Mouse (Mus musculus): ENCODE measurements around the gene Fgfr2. TPM values are rescaled to one million over a fixed set of nuclear protein-coding genes. Genes with fewer than 3 reads are reported as not detected.
"Not testable (repeated sequence)": the region's sequence is repeated elsewhere in the genome, so short reads cannot be mapped to it uniquely, and the experiment has no call there.

Fgfr2 gene
- polyA plus RNA-seq, 1 experiment from 2014 or later: 106 TPM

DNA sequence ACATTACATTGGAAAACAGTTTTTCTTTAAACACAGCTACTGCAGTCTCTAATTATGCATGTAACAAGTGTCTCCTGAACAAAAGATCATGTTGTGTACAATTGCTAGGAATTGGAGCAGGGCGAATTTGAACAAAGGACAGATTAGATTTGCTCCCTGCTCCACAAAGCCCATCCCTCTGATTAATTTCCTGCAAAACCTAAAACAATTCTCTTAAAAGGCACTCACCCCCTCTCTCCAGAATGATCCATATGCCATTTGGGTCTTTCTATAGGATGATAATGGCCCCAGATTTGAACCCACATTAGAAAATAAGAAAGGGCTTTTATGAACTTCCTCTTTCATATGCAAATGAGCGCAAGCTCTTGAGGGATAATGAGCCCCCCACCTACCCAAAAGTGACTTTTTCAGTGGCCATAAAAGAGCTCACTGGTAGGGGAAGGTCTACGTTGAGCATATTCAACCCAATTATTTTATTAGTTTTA lies 1658.0 kb downstream of the Fgfr2 start:
- no peak overlapping the region for H3K9ac ChIP-seq (ENCODE audit: low read depth, low read length)
- H3K4me1 ChIP-seq (ENCODE audit: control insufficient read depth, insufficient read depth, low read length): no peaks in the 10 kb centered on the region
- WGBS: 46% methylated on average over 3 of the region's 3 CpGs
- no peaks in the 10 kb centered on the region for H3K27me3 ChIP-seq (replicated peaks; ENCODE audit: control insufficient read depth, insufficient read depth, low read length)
- no peak overlapping the region for H3K4me2 ChIP-seq (ENCODE audit: low read depth, low read length)
- no peaks in the 10 kb centered on the region for H3K36me3 ChIP-seq (ENCODE audit: control insufficient read depth, insufficient read depth, low read length)
- ATAC-seq (ENCODE audit: low read depth) (no peak), DNase-seq (ENCODE audit: low spot score) (peak; percentile 9)
- no peak overlapping the region for H3K4me3 ChIP-seq (ENCODE audit: low read depth, low read length)
- no peaks in the 10 kb centered on the region for H3K9me3 ChIP-seq (ENCODE audit: control insufficient read depth, low read length)
- no peak overlapping the region for H3K27ac ChIP-seq (replicated peaks; ENCODE audit: low read depth, low read length)

DNA sequence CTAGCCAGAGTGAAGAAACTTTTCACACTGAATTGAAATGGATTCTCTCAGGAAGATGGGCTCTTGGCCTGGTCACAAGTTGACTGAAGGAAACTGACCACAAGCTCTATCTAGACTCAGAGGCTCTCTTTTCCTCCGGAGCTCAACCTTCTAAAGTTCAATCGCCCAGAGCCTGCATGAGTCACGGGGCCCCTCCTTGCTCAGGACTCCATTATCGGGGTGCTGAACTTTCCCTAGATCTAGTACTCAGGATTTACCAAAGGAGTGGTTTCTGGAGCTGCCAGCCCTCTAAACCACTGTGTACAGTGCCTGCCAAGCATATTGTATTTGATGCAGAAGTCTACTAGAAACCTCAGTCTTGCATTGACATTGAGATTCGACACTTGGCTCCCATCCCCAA lies 1666.4 kb downstream of the Fgfr2 start:
- 91% methylated on average over 5 of the region's 5 CpGs for WGBS
- no peaks in the 10 kb centered on the region for H3K9me3 ChIP-seq (ENCODE audit: control insufficient read depth, low read length)
- no peak overlapping the region for H3K9ac ChIP-seq (ENCODE audit: low read depth, low read length)
- no peaks in the 10 kb centered on the region for H3K4me1 ChIP-seq (ENCODE audit: control insufficient read depth, insufficient read depth, low read length)
- H3K27me3 ChIP-seq (replicated peaks; ENCODE audit: control insufficient read depth, insufficient read depth, low read length): no peaks in the 10 kb centered on the region
- ATAC-seq (ENCODE audit: low read depth) (no peak), DNase-seq (ENCODE audit: low spot score) (no peak)
- H3K27ac ChIP-seq (replicated peaks; ENCODE audit: low read depth, low read length): no peak overlapping the region
- H3K4me3 ChIP-seq (ENCODE audit: low read depth, low read length): no peak overlapping the region
- no peak overlapping the region for H3K4me2 ChIP-seq (ENCODE audit: low read depth, low read length)
- H3K36me3 ChIP-seq (ENCODE audit: control insufficient read depth, insufficient read depth, low read length): no peaks in the 10 kb centered on the region

DNA sequence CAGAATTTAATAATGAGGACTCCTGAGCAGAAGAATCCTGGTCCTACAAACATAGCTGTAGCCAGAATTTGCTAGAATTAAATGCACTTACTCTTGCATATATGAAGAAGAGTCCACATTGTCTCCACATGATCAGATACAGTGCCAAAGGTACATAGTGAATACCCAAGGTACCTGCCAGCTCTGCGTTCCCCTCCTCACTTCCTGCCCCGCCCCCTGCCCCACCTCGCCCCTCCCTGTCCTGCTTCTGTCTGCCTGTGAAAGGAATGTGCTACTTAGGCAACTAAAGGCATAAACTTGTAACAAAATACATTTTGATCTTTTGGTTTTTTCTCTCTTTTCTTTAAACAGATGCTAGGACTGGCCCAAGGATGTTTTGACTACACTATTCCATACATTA lies 1686.1 kb downstream of the Fgfr2 start:
- Histone ChIP-seq H3K9me3 (ENCODE audit: control insufficient read depth, low read length) (no peaks in the 10 kb centered on the region), H3K4me2 (ENCODE audit: low read depth, low read length) (no peak overlapping the region), H3K36me3 (ENCODE audit: control insufficient read depth, insufficient read depth, low read length) (peaks cover 25% of the 10 kb centered on the region), H3K9ac (ENCODE audit: low read depth, low read length) (no peak overlapping the region), H3K27me3 (replicated peaks; ENCODE audit: control insufficient read depth, insufficient read depth, low read length) (no peaks in the 10 kb centered on the region), H3K4me1 (ENCODE audit: control insufficient read depth, insufficient read depth, low read length) (no peaks in the 10 kb centered on the region), H3K4me3 (ENCODE audit: low read depth, low read length) (no peak overlapping the region), H3K27ac (replicated peaks; ENCODE audit: low read depth, low read length) (no peak overlapping the region)
- DNase-seq (ENCODE audit: low spot score) (no peak), ATAC-seq (ENCODE audit: low read depth) (no peak)
- WGBS: 53% methylated on average over 3 of the region's 3 CpGs

GRCm38 (mm10) chr7:131434276-131434675 lies 1688.9 kb downstream of the Fgfr2 start:
- Histone ChIP-seq H3K27ac (replicated peaks; ENCODE audit: low read depth, low read length) (no peak overlapping the region), H3K9ac (ENCODE audit: low read depth, low read length) (no peak overlapping the region), H3K4me3 (ENCODE audit: low read depth, low read length) (no peak overlapping the region), H3K4me2 (ENCODE audit: low read depth, low read length) (no peak overlapping the region), H3K27me3 (replicated peaks; ENCODE audit: control insufficient read depth, insufficient read depth, low read length) (no peaks in the 10 kb centered on the region), H3K36me3 (ENCODE audit: control insufficient read depth, insufficient read depth, low read length) (peaks cover 44% of the 10 kb centered on the region), H3K4me1 (ENCODE audit: control insufficient read depth, insufficient read depth, low read length) (no peaks in the 10 kb centered on the region), H3K9me3 (ENCODE audit: control insufficient read depth, low read length) (0 out of 2 replicates have a peak, but pooled peaks cover 5% of the 10 kb centered on the region)
- no peak for DNase-seq (ENCODE audit: low spot score)
- 86% methylated on average over 1 of the region's 1 CpGs for WGBS
- no peak for ATAC-seq (ENCODE audit: low read depth)

DNA sequence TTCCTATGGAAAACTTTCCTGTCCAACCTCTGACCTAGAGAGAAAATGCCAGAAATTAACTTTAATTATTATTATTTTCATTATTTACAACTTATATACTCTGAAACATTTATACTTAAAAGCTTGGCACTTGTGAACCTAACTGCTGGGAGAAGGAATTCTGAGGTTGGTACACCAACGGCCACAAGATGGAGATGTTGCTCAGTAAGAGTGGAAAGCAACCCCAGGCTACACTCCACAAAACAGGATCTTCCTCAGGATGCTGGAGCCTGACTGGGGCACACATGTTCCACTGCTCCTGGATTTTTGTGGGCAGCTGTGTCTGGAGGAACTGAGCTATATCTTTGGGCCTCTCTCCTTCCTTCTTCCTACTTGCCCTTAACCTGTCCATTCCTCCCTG lies 1690.9 kb downstream of the Fgfr2 start:
- DNase-seq (ENCODE audit: low spot score) (peak; percentile 64), ATAC-seq (ENCODE audit: low read depth) (no peak)
- Histone ChIP-seq H3K27me3 (replicated peaks; ENCODE audit: control insufficient read depth, insufficient read depth, low read length) (no peaks in the 10 kb centered on the region), H3K9me3 (ENCODE audit: control insufficient read depth, low read length) (0 out of 2 replicates have a peak, but pooled peaks cover 5% of the 10 kb centered on the region), H3K27ac (replicated peaks; ENCODE audit: low read depth, low read length) (no peak overlapping the region), H3K4me3 (ENCODE audit: low read depth, low read length) (no peak overlapping the region), H3K4me2 (ENCODE audit: low read depth, low read length) (no peak overlapping the region), H3K9ac (ENCODE audit: low read depth, low read length) (no peak overlapping the region), H3K36me3 (ENCODE audit: control insufficient read depth, insufficient read depth, low read length) (peaks cover 48% of the 10 kb centered on the region), H3K4me1 (ENCODE audit: control insufficient read depth, insufficient read depth, low read length) (no peaks in the 10 kb centered on the region)
- WGBS: 16% methylated on average over 1 of the region's 1 CpGs

- WGBS: 90% methylated on average over 5 of the region's 5 CpGs
- no peak overlapping the region for H3K9ac ChIP-seq (ENCODE audit: low read depth, low read length)
Measured at GRCm38 (mm10) chr7:131427331-131427730, 1695.8 kb downstream of the Fgfr2 start.

GRCm38 (mm10) chr7:131424912-131425311 lies 1698.2 kb downstream of the Fgfr2 start:
- H3K4me3 ChIP-seq (ENCODE audit: low read depth, low read length): no peak overlapping the region
- peaks cover 31% of the 10 kb centered on the region for H3K36me3 ChIP-seq (ENCODE audit: control insufficient read depth, insufficient read depth, low read length)
- no peaks in the 10 kb centered on the region for H3K9me3 ChIP-seq (ENCODE audit: control insufficient read depth, low read length)
- no peak overlapping the region for H3K4me2 ChIP-seq (ENCODE audit: low read depth, low read length)
- H3K27me3 ChIP-seq (replicated peaks; ENCODE audit: control insufficient read depth, insufficient read depth, low read length): no peaks in the 10 kb centered on the region
- DNase-seq (ENCODE audit: low spot score) (no peak), ATAC-seq (ENCODE audit: low read depth) (no peak)
- H3K4me1 ChIP-seq (ENCODE audit: control insufficient read depth, insufficient read depth, low read length): no peaks in the 10 kb centered on the region
- 80% methylated on average over 2 of the region's 2 CpGs for WGBS
- no peak overlapping the region for H3K9ac ChIP-seq (ENCODE audit: low read depth, low read length)
- H3K27ac ChIP-seq (replicated peaks; ENCODE audit: low read depth, low read length): no peak overlapping the region

More at GRCm38 (mm10) chr7:131427331-131427730, 1695.8 kb downstream of the Fgfr2 start:
- peaks cover 51% of the 10 kb centered on the region for H3K36me3 ChIP-seq (ENCODE audit: control insufficient read depth, insufficient read depth, low read length)
- H3K9me3 ChIP-seq (ENCODE audit: control insufficient read depth, low read length): 0 out of 2 replicates have a peak, but pooled peaks cover 5% of the 10 kb centered on the region
- H3K27ac ChIP-seq (replicated peaks; ENCODE audit: low read depth, low read length): no peak overlapping the region
- H3K4me1 ChIP-seq (ENCODE audit: control insufficient read depth, insufficient read depth, low read length): no peaks in the 10 kb centered on the region
- DNase-seq (ENCODE audit: low spot score) (no peak), ATAC-seq (ENCODE audit: low read depth) (no peak)
- H3K4me2 ChIP-seq (ENCODE audit: low read depth, low read length): no peak overlapping the region
- no peak overlapping the region for H3K4me3 ChIP-seq (ENCODE audit: low read depth, low read length)
- H3K27me3 ChIP-seq (replicated peaks; ENCODE audit: control insufficient read depth, insufficient read depth, low read length): no peaks in the 10 kb centered on the region

DNA sequence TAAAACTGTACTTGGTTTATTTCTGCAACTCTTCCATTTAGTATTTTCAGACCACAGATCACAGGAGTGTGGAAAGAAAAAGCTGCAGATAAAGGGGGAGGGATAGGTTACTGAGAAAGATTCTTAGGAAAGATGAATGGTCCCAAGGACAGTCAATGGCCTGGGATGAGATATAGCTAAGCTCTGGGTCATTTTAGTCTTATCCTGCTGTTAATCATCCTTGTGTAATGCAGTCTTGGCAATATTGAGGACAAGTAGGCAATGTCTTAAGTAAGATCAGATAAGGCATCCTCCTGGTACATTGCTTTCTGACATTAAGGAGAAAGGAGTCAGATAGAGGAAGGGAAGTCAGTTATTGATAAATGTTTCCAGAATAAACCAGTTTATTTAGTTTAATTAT lies 1705.5 kb downstream of the Fgfr2 start:
- Histone ChIP-seq H3K27ac (replicated peaks; ENCODE audit: low read depth, low read length) (no peak overlapping the region), H3K4me3 (ENCODE audit: low read depth, low read length) (no peak overlapping the region), H3K9ac (ENCODE audit: low read depth, low read length) (no peak overlapping the region), H3K4me2 (ENCODE audit: low read depth, low read length) (no peak overlapping the region), H3K36me3 (ENCODE audit: control insufficient read depth, insufficient read depth, low read length) (no peaks in the 10 kb centered on the region), H3K4me1 (ENCODE audit: control insufficient read depth, insufficient read depth, low read length) (no peaks in the 10 kb centered on the region), H3K9me3 (ENCODE audit: control insufficient read depth, low read length) (no peaks in the 10 kb centered on the region), H3K27me3 (replicated peaks; ENCODE audit: control insufficient read depth, insufficient read depth, low read length) (no peaks in the 10 kb centered on the region)
- DNase-seq (ENCODE audit: low spot score) (no peak), ATAC-seq (ENCODE audit: low read depth) (no peak)

- not testable (repeated sequence) for DNase-seq (ENCODE audit: low spot score); ATAC-seq (ENCODE audit: low read depth); H3K27ac ChIP-seq (replicated peaks; ENCODE audit: low read depth, low read length)
Measured at GRCm38 (mm10) chr7:131416742-131417141, 1706.4 kb downstream of the Fgfr2 start.

More at GRCm38 (mm10) chr7:131416742-131417141, 1706.4 kb downstream of the Fgfr2 start:
- H3K9me3 ChIP-seq (ENCODE audit: control insufficient read depth, low read length); H3K4me1 ChIP-seq (ENCODE audit: control insufficient read depth, insufficient read depth, low read length); H3K27me3 ChIP-seq (replicated peaks; ENCODE audit: control insufficient read depth, insufficient read depth, low read length); H3K36me3 ChIP-seq (ENCODE audit: control insufficient read depth, insufficient read depth, low read length); H3K9ac ChIP-seq (ENCODE audit: low read depth, low read length); H3K4me3 ChIP-seq (ENCODE audit: low read depth, low read length); H3K4me2 ChIP-seq (ENCODE audit: low read depth, low read length): not testable (repeated sequence)
